Mouse (Mus musculus) limb, embryonic 11.5 days (tissue): Measurements from ENCODE around the gene Tarbp1. TPM values are rescaled to one million over a fixed set of nuclear protein-coding genes. Genes with fewer than 3 reads are reported as not detected.

Experiments
- ATAC-seq: fragments of 200-750 bp; cut with Nextera tagmentation; 2 replicates; pipeline ENCODE4 v1.8.0; 2017; ENCODE audit warnings: low read depth; ENCODE audit not compliant: insufficient number of reproducible peaks, low FRiP score, low TSS enrichment
- DNase-seq: peaks from one replicate; pipeline ENCODE4 v3.0.0-alpha.2; 2015; ENCODE audit warnings: low spot score
- H3K27ac ChIP-seq: fragments of 300-500 bp; sonication (generic); replicated peaks from 2 replicates; pipeline ENCODE4 v1.5.1; 2014; ENCODE audit warnings: low read depth, mild to moderate bottlenecking, low read length
- H3K27me3 ChIP-seq: fragments of 300-500 bp; sonication (generic); 2 replicates; pipeline ENCODE4 v1.6.1; 2014; ENCODE audit warnings: mild to moderate bottlenecking, low read length, mixed read lengths; ENCODE audit not compliant: control insufficient read depth, insufficient read depth
- H3K36me3 ChIP-seq: fragments of 300-500 bp; sonication (generic); 2 replicates; pipeline ENCODE4 v1.6.1; 2014; ENCODE audit warnings: mild to moderate bottlenecking, low read length, moderate library complexity, mixed read lengths; ENCODE audit not compliant: control insufficient read depth, insufficient read depth
- H3K4me1 ChIP-seq: fragments of 300-500 bp; sonication (generic); 2 replicates; pipeline ENCODE4 v1.6.1; 2014; ENCODE audit warnings: low read length, mixed read lengths; ENCODE audit not compliant: control insufficient read depth, insufficient read depth
- H3K4me2 ChIP-seq: fragments of 300-500 bp; sonication (generic); 2 replicates; pipeline ENCODE4 v1.6.1; 2014; ENCODE audit warnings: low read depth, mild to moderate bottlenecking, moderate library complexity; ENCODE audit not compliant: severe bottlenecking
- H3K4me3 ChIP-seq: fragments of 300-500 bp; sonication (generic); 2 replicates; pipeline ENCODE4 v1.5.1; 2014; ENCODE audit warnings: low read depth, low read length
- H3K9ac ChIP-seq: fragments of 300-500 bp; sonication (generic); 2 replicates; pipeline ENCODE4 v1.6.1; 2014; ENCODE audit warnings: mild to moderate bottlenecking, low read length
- H3K9me3 ChIP-seq: fragments of 300-500 bp; sonication (generic); 2 replicates; pipeline ENCODE4 v1.6.1; 2016; ENCODE audit warnings: low read length; ENCODE audit not compliant: control insufficient read depth
- WGBS: fragments of 180-500 bp; shearing (Covaris S2); extraction: QIAGEN DNeasy Blood & Tissue Kit; methylation state at CpG from one replicate; pipeline ENCODE4 v1.1.7; 2014; 5-methylcytosine and 5-hydroxymethylcytosine counted together
- polyA plus RNA-seq: library from polyadenylated mRNA; unstranded; fragments of >200 nt; fragmentation: Nextera tagmentation; extraction: Ambion mirVana; gene quantifications from 2 replicates; pipeline ENCODE4 v1.2.1, GENCODE M21; 2014

The Tarbp1 gene
- polyA plus RNA-seq, 1 experiment from 2014 or later, result 3.8 TPM

- H3K4me3 ChIP-seq, result no peak overlapping the region
- WGBS, result 80% methylated on average over 5 of the region's 5 CpGs
- no peak for ATAC-seq
These were observed 22.1 kb upstream of the Tarbp1 start for GRCm38 (mm10) chr8:126496915-126497314.

GRCm38 (mm10) chr8:126495461-126495860, 20.6 kb upstream of the Tarbp1 start:
- Histone ChIP-seq H3K9ac (no peak overlapping the region), H3K4me1 (no peaks in the 10 kb centered on the region; the same call in 1 of the 2 replicates), H3K4me2 (no peak overlapping the region), H3K4me3 (no peak overlapping the region), H3K9me3 (no peaks in the 10 kb centered on the region), H3K27ac (no peak overlapping the region), H3K36me3 (no peaks in the 10 kb centered on the region), H3K27me3 (no peaks in the 10 kb centered on the region)
- DNase-seq (no peak), ATAC-seq (no peak)
- 85% methylated on average over 12 of the region's 12 CpGs for WGBS

More at GRCm38 (mm10) chr8:126496915-126497314, 22.1 kb upstream of the Tarbp1 start:
- Histone ChIP-seq H3K9ac (no peak overlapping the region), H3K27me3 (no peaks in the 10 kb centered on the region), H3K4me2 (no peak overlapping the region), H3K36me3 (no peaks in the 10 kb centered on the region), H3K4me1 (no peaks in the 10 kb centered on the region; the same call in 1 of the 2 replicates), H3K9me3 (no peaks in the 10 kb centered on the region), H3K27ac (no peak overlapping the region)
- DNase-seq, result no peak

- Histone ChIP-seq H3K9ac (no peak overlapping the region), H3K27me3 (no peaks in the 10 kb centered on the region), H3K36me3 (no peaks in the 10 kb centered on the region), H3K4me2 (no peak overlapping the region), H3K4me3 (no peak overlapping the region), H3K27ac (no peak overlapping the region), H3K4me1 (no peaks in the 10 kb centered on the region; the same call in 1 of the 2 replicates), H3K9me3 (no peaks in the 10 kb centered on the region)
- DNase-seq (no peak), ATAC-seq (no peak)
- 77% methylated on average over 15 of the region's 15 CpGs for WGBS
These were observed 19.6 kb upstream of the Tarbp1 start for GRCm38 (mm10) chr8:126494160-126495110.

- H3K4me1 ChIP-seq, result peaks cover 2% of the 10 kb centered on the region; the same call in 1 of the 2 replicates
- no peak overlapping the region for H3K27ac ChIP-seq
- no peaks in the 10 kb centered on the region for H3K36me3 ChIP-seq
- H3K9me3 ChIP-seq, result no peaks in the 10 kb centered on the region
- DNase-seq, result peak; percentile 84
- peak; percentile 47; the same call in 1 of the 2 replicates for ATAC-seq
- no peaks in the 10 kb centered on the region for H3K27me3 ChIP-seq
- no peak overlapping the region for H3K9ac ChIP-seq
- H3K4me2 ChIP-seq, result no peak overlapping the region
- WGBS, result 25% methylated on average over 5 of the region's 5 CpGs
- no peak overlapping the region for H3K4me3 ChIP-seq
These were observed 8.1 kb upstream of the Tarbp1 start for GRCm38 (mm10) chr8:126482938-126483337.

- ATAC-seq (no peak), DNase-seq (no peak)
- Histone ChIP-seq H3K27ac (no peak overlapping the region), H3K27me3 (no peaks in the 10 kb centered on the region), H3K9me3 (no peaks in the 10 kb centered on the region), H3K4me3 (no peak overlapping the region), H3K4me1 (peaks cover 2% of the 10 kb centered on the region; the same call in 1 of the 2 replicates), H3K4me2 (no peak overlapping the region), H3K9ac (no peak overlapping the region), H3K36me3 (no peaks in the 10 kb centered on the region)
- whole genome bisulfite sequencing, result 67% methylated on average over 2 of the region's 2 CpGs
These were observed 7.5 kb upstream of the Tarbp1 start for GRCm38 (mm10) chr8:126482348-126482720.

GRCm38 (mm10) chr8:126481494-126482347, 6.9 kb upstream of the Tarbp1 start:
- Histone ChIP-seq H3K4me1 (peaks cover 2% of the 10 kb centered on the region; the same call in 1 of the 2 replicates), H3K9me3 (no peaks in the 10 kb centered on the region), H3K27ac (no peak overlapping the region), H3K36me3 (no peaks in the 10 kb centered on the region), H3K4me2 (no peak overlapping the region), H3K27me3 (no peaks in the 10 kb centered on the region), H3K9ac (no peak overlapping the region), H3K4me3 (no peak overlapping the region)
- 36% methylated on average over 8 of the region's 8 CpGs for WGBS
- DNase-seq (peak; percentile 80), ATAC-seq (peak; percentile 47; the same call in 1 of the 2 replicates)

- Histone ChIP-seq H3K27ac (no peak overlapping the region), H3K4me1 (peaks cover 2% of the 10 kb centered on the region; the same call in 1 of the 2 replicates), H3K27me3 (no peaks in the 10 kb centered on the region), H3K36me3 (no peaks in the 10 kb centered on the region), H3K9ac (no peak overlapping the region), H3K4me2 (no peak overlapping the region), H3K4me3 (no peak overlapping the region), H3K9me3 (no peaks in the 10 kb centered on the region)
- no peak for DNase-seq
- WGBS, result 79% methylated on average over 2 of the region's 2 CpGs
- ATAC-seq, result no peak
These were observed 5.5 kb upstream of the Tarbp1 start for GRCm38 (mm10) chr8:126480366-126480765.

- Histone ChIP-seq H3K4me1 (peaks cover 8% of the 10 kb centered on the region), H3K4me3 (no peak overlapping the region), H3K27me3 (no peaks in the 10 kb centered on the region), H3K9ac (no peak overlapping the region), H3K27ac (no peak overlapping the region), H3K4me2 (no peak overlapping the region), H3K9me3 (no peaks in the 10 kb centered on the region), H3K36me3 (no peaks in the 10 kb centered on the region)
- 52% methylated on average over 3 of the region's 3 CpGs for WGBS
- no peak for DNase-seq
- ATAC-seq, result no peak
These were observed 3.8 kb upstream of the Tarbp1 start for GRCm38 (mm10) chr8:126478714-126479113.
